Mouse (Mus musculus) neutrophil, adult 5-6 weeks (primary cell): ENCODE measurements around the gene Amotl1. TPM values are rescaled to one million over a fixed set of nuclear protein-coding genes. Genes with fewer than 3 reads are reported as not detected.

Experiments used
- ATAC-seq: fragments of 151-379, 151-347 bp; 2 replicates; pipeline ENCODE4 v1.8.0; 2017; ENCODE audit warnings: mild to moderate bottlenecking, moderate TSS enrichment; ENCODE audit not compliant: insufficient number of reproducible peaks, poor library complexity, low FRiP score, severe bottlenecking; ENCODE audit errors: extremely low read depth
- total RNA-seq: library from RNA; stranded (forward); fragments of 200-1000 nt; gene quantifications from 2 replicates; pipeline ENCODE4 v1.2.3, GENCODE M21; 2017

Gene Amotl1
- total RNA-seq, 1 experiment from 2014 or later: under 0.01 TPM

- no peak for ATAC-seq
Observed at GRCm38 (mm10) chr9:14643328-14643727, 1.5 kb downstream of the Amotl1 start.

- no peak for ATAC-seq
Observed at GRCm38 (mm10) chr9:14642251-14643021, 2.4 kb downstream of the Amotl1 start.

GRCm38 (mm10) chr9:14641310-14642067, 3.4 kb downstream of the Amotl1 start:
- no peak for ATAC-seq

- ATAC-seq: no peak
Observed at GRCm38 (mm10) chr9:14636244-14636643, 8.6 kb downstream of the Amotl1 start.

GRCm38 (mm10) chr9:14635551-14635950, 9.3 kb downstream of the Amotl1 start:
- no peak for ATAC-seq

- no peak for ATAC-seq
Observed at GRCm38 (mm10) chr9:14634155-14634554, 10.7 kb downstream of the Amotl1 start.

GRCm38 (mm10) chr9:14632365-14633163, 12.3 kb downstream of the Amotl1 start:
- no peak for ATAC-seq

GRCm38 (mm10) chr9:14631729-14632128, 13.1 kb downstream of the Amotl1 start:
- ATAC-seq: no peak

GRCm38 (mm10) chr9:14627525-14627924, 17.3 kb downstream of the Amotl1 start:
- no peak for ATAC-seq

- ATAC-seq: no peak
Observed at GRCm38 (mm10) chr9:14625961-14626360, 18.9 kb downstream of the Amotl1 start.

GRCm38 (mm10) chr9:14625024-14625423, 19.8 kb downstream of the Amotl1 start:
- no peak for ATAC-seq

- ATAC-seq: no peak
Observed at GRCm38 (mm10) chr9:14623928-14624327, 20.9 kb downstream of the Amotl1 start.

- no peak for ATAC-seq
Observed at GRCm38 (mm10) chr9:14623250-14623649, 21.6 kb downstream of the Amotl1 start.

- no peak for ATAC-seq
Observed at GRCm38 (mm10) chr9:14622848-14623247, 22.0 kb downstream of the Amotl1 start.

- ATAC-seq: no peak
Observed at GRCm38 (mm10) chr9:14620107-14620506, 24.7 kb downstream of the Amotl1 start.

GRCm38 (mm10) chr9:14614931-14615880, 29.6 kb downstream of the Amotl1 start:
- no peak for ATAC-seq

- no peak for ATAC-seq
Observed at GRCm38 (mm10) chr9:14614205-14614930, 30.5 kb downstream of the Amotl1 start.
